Mouse (Mus musculus): Measurements from ENCODE around the gene Rasa2. TPM values are rescaled to one million over a fixed set of nuclear protein-coding genes. Genes with fewer than 3 reads are reported as not detected.

The Rasa2 gene
- polyA plus RNA-seq, 1 experiment, result 1.2 TPM

- H3K79me2 ChIP-seq (ENCODE audit: control insufficient read depth, insufficient read depth), result no peaks in the 10 kb centered on the region
- no peak overlapping the region for H3ac ChIP-seq (ENCODE audit: control insufficient read depth, insufficient read length)
- H3K27me3 ChIP-seq (ENCODE audit: control insufficient read depth, insufficient read depth, insufficient read length), result no peaks in the 10 kb centered on the region
- TF ChIP-seq TCF12 (IDR thresholded peaks at IDR 0.05; ENCODE audit: insufficient read depth, poor library complexity, severe bottlenecking) (no peak), POLR2AphosphoS2 (IDR thresholded peaks at IDR 0.05; ENCODE audit: insufficient read length, low read depth) (no peak), USF1 (IDR thresholded peaks at IDR 0.05; ENCODE audit: low read depth) (no peak), E2F4 (IDR thresholded peaks at IDR 0.05; ENCODE audit: insufficient read depth) (no peak), TCF3 (IDR thresholded peaks at IDR 0.05; ENCODE audit: insufficient read length, low read depth) (no peak), MAX (IDR thresholded peaks at IDR 0.05; ENCODE audit: low read depth) (no peak), POLR2A (IDR thresholded peaks at IDR 0.05; ENCODE audit: insufficient read length, low read depth) (no peak), REST (IDR thresholded peaks at IDR 0.05; ENCODE audit: insufficient read depth, insufficient read length) (no peak), MYOD1 (IDR thresholded peaks at IDR 0.05; ENCODE audit: control insufficient read depth in 1 of 3, insufficient read length in 2 of 3, low read depth in 2 of 3) (no peak), SRF (IDR thresholded peaks at IDR 0.05; ENCODE audit: control insufficient read depth, insufficient read length, low read depth) (no peak), CEBPB (IDR thresholded peaks at IDR 0.05; ENCODE audit: insufficient read depth, poor library complexity, severe bottlenecking) (no peak), MYOG (IDR thresholded peaks at IDR 0.05; ENCODE audit: control insufficient read depth in 1 of 3, insufficient read depth in 1 of 3, insufficient read length in 2 of 3, low read depth in 2 of 3) (no peak)
- H3K4me2 ChIP-seq (ENCODE audit: low read depth), result no peak overlapping the region
- H3K36me3 ChIP-seq (ENCODE audit: control insufficient read depth, insufficient read depth), result no peaks in the 10 kb centered on the region
- no peak overlapping the region for H3K4me3 ChIP-seq
Observed at GRCm38 (mm10) chr9:96639451-96639850, 8.0 kb upstream of the Rasa2 start.

GRCm38 (mm10) chr9:96638508-96638907, 7.1 kb upstream of the Rasa2 start:
- Histone ChIP-seq H3K4me2 (ENCODE audit: low read depth) (no peak overlapping the region), H3K79me2 (ENCODE audit: control insufficient read depth, insufficient read depth) (no peaks in the 10 kb centered on the region), H3K36me3 (ENCODE audit: control insufficient read depth, insufficient read depth) (no peaks in the 10 kb centered on the region), H3K27me3 (ENCODE audit: control insufficient read depth, insufficient read depth, insufficient read length) (no peaks in the 10 kb centered on the region), H3ac (ENCODE audit: control insufficient read depth, insufficient read length) (no peak overlapping the region), H3K4me3 (no peak overlapping the region)
- no peak for TF ChIP-seq SRF (IDR thresholded peaks at IDR 0.05; ENCODE audit: control insufficient read depth, insufficient read length, low read depth)
- no peak for TF ChIP-seq REST (IDR thresholded peaks at IDR 0.05; ENCODE audit: insufficient read depth, insufficient read length)
- TF ChIP-seq MYOD1 (IDR thresholded peaks at IDR 0.05; ENCODE audit: control insufficient read depth in 1 of 3, insufficient read length in 2 of 3, low read depth in 2 of 3), result no peak
- no peak for TF ChIP-seq MYOG (IDR thresholded peaks at IDR 0.05; ENCODE audit: control insufficient read depth in 1 of 3, insufficient read depth in 1 of 3, insufficient read length in 2 of 3, low read depth in 2 of 3)

- H3K4me3 ChIP-seq, result no peak overlapping the region
- H3K36me3 ChIP-seq (ENCODE audit: control insufficient read depth, insufficient read depth), result no peaks in the 10 kb centered on the region
- no peaks in the 10 kb centered on the region for H3K79me2 ChIP-seq (ENCODE audit: control insufficient read depth, insufficient read depth)
- no peaks in the 10 kb centered on the region for H3K27me3 ChIP-seq (ENCODE audit: control insufficient read depth, insufficient read depth, insufficient read length)
- H3ac ChIP-seq (ENCODE audit: control insufficient read depth, insufficient read length), result no peak overlapping the region
- TF ChIP-seq REST (IDR thresholded peaks at IDR 0.05; ENCODE audit: insufficient read depth, insufficient read length) (no peak), POLR2AphosphoS2 (IDR thresholded peaks at IDR 0.05; ENCODE audit: insufficient read length, low read depth) (no peak), POLR2A (IDR thresholded peaks at IDR 0.05; ENCODE audit: insufficient read length, low read depth) (no peak), TCF12 (IDR thresholded peaks at IDR 0.05; ENCODE audit: insufficient read depth, poor library complexity, severe bottlenecking) (no peak), MYOG (IDR thresholded peaks at IDR 0.05; ENCODE audit: control insufficient read depth in 1 of 3, insufficient read depth in 1 of 3, insufficient read length in 2 of 3, low read depth in 2 of 3) (no peak), E2F4 (IDR thresholded peaks at IDR 0.05; ENCODE audit: insufficient read depth) (no peak), MYOD1 (IDR thresholded peaks at IDR 0.05; ENCODE audit: control insufficient read depth in 1 of 3, insufficient read length in 2 of 3, low read depth in 2 of 3) (no peak), MAX (IDR thresholded peaks at IDR 0.05; ENCODE audit: low read depth) (no peak), CEBPB (IDR thresholded peaks at IDR 0.05; ENCODE audit: insufficient read depth, poor library complexity, severe bottlenecking) (no peak), TCF3 (IDR thresholded peaks at IDR 0.05; ENCODE audit: insufficient read length, low read depth) (no peak), USF1 (IDR thresholded peaks at IDR 0.05; ENCODE audit: low read depth) (no peak), SRF (IDR thresholded peaks at IDR 0.05; ENCODE audit: control insufficient read depth, insufficient read length, low read depth) (no peak)
- H3K4me2 ChIP-seq (ENCODE audit: low read depth), result no peak overlapping the region
Observed at GRCm38 (mm10) chr9:96637157-96637548, 5.7 kb upstream of the Rasa2 start.

- Histone ChIP-seq H3ac (ENCODE audit: control insufficient read depth, insufficient read length) (no peak overlapping the region), H3K4me3 (no peak overlapping the region), H3K36me3 (ENCODE audit: control insufficient read depth, insufficient read depth) (no peaks in the 10 kb centered on the region), H3K4me2 (ENCODE audit: low read depth) (no peak overlapping the region), H3K79me2 (ENCODE audit: control insufficient read depth, insufficient read depth) (no peaks in the 10 kb centered on the region), H3K27me3 (ENCODE audit: control insufficient read depth, insufficient read depth, insufficient read length) (no peaks in the 10 kb centered on the region)
- no peak for TF ChIP-seq USF1 (IDR thresholded peaks at IDR 0.05; ENCODE audit: low read depth)
- no peak for TF ChIP-seq MAX (IDR thresholded peaks at IDR 0.05; ENCODE audit: low read depth)
- TF ChIP-seq SRF (IDR thresholded peaks at IDR 0.05; ENCODE audit: control insufficient read depth, insufficient read length, low read depth), result no peak
- TF ChIP-seq MYOG (IDR thresholded peaks at IDR 0.05; ENCODE audit: control insufficient read depth in 1 of 3, insufficient read depth in 1 of 3, insufficient read length in 2 of 3, low read depth in 2 of 3), result no peak
- TF ChIP-seq POLR2AphosphoS2 (IDR thresholded peaks at IDR 0.05; ENCODE audit: insufficient read length, low read depth), result no peak
- TF ChIP-seq E2F4 (IDR thresholded peaks at IDR 0.05; ENCODE audit: insufficient read depth), result no peak
- no peak for TF ChIP-seq MYOD1 (IDR thresholded peaks at IDR 0.05; ENCODE audit: control insufficient read depth in 1 of 3, insufficient read length in 2 of 3, low read depth in 2 of 3)
- TF ChIP-seq POLR2A (IDR thresholded peaks at IDR 0.05; ENCODE audit: insufficient read length, low read depth), result no peak
Observed at GRCm38 (mm10) chr9:96636423-96637156, 5.2 kb upstream of the Rasa2 start.

- H3K4me2 ChIP-seq (ENCODE audit: low read depth), result no peak overlapping the region
- H3K27me3 ChIP-seq (ENCODE audit: control insufficient read depth, insufficient read depth, insufficient read length), result no peaks in the 10 kb centered on the region
- no peak for TF ChIP-seq MYOG (IDR thresholded peaks at IDR 0.05; ENCODE audit: control insufficient read depth in 1 of 3, insufficient read depth in 1 of 3, insufficient read length in 2 of 3, low read depth in 2 of 3)
- no peak for TF ChIP-seq MAX (IDR thresholded peaks at IDR 0.05; ENCODE audit: low read depth)
- no peak for TF ChIP-seq REST (IDR thresholded peaks at IDR 0.05; ENCODE audit: insufficient read depth, insufficient read length)
- no peak for TF ChIP-seq MYOD1 (IDR thresholded peaks at IDR 0.05; ENCODE audit: control insufficient read depth in 1 of 3, insufficient read length in 2 of 3, low read depth in 2 of 3)
- no peak for TF ChIP-seq POLR2AphosphoS2 (IDR thresholded peaks at IDR 0.05; ENCODE audit: insufficient read length, low read depth)
- no peak for TF ChIP-seq SRF (IDR thresholded peaks at IDR 0.05; ENCODE audit: control insufficient read depth, insufficient read length, low read depth)
- no peak for TF ChIP-seq TCF12 (IDR thresholded peaks at IDR 0.05; ENCODE audit: insufficient read depth, poor library complexity, severe bottlenecking)
- no peak for TF ChIP-seq CEBPB (IDR thresholded peaks at IDR 0.05; ENCODE audit: insufficient read depth, poor library complexity, severe bottlenecking)
- no peak for TF ChIP-seq TCF3 (IDR thresholded peaks at IDR 0.05; ENCODE audit: insufficient read length, low read depth)
- TF ChIP-seq USF1 (IDR thresholded peaks at IDR 0.05; ENCODE audit: low read depth), result no peak
- TF ChIP-seq E2F4 (IDR thresholded peaks at IDR 0.05; ENCODE audit: insufficient read depth), result no peak
- no peak for TF ChIP-seq POLR2A (IDR thresholded peaks at IDR 0.05; ENCODE audit: insufficient read length, low read depth)
- H3ac ChIP-seq (ENCODE audit: control insufficient read depth, insufficient read length), result no peak overlapping the region
- H3K36me3 ChIP-seq (ENCODE audit: control insufficient read depth, insufficient read depth), result no peaks in the 10 kb centered on the region
- no peak overlapping the region for H3K4me3 ChIP-seq
- no peaks in the 10 kb centered on the region for H3K79me2 ChIP-seq (ENCODE audit: control insufficient read depth, insufficient read depth)
Observed at GRCm38 (mm10) chr9:96635899-96636298, 4.5 kb upstream of the Rasa2 start.
